Mouse (Mus musculus) forebrain, embryonic 14.5 days (tissue): ENCODE results near the gene Ndufaf2. TPM values are rescaled to one million over a fixed set of nuclear protein-coding genes. Genes with fewer than 3 reads are reported as not detected.

Source experiments
- ATAC-seq: fragments of 200-750 bp; cut with Nextera tagmentation; 2 replicates; pipeline ENCODE4 v1.8.0; 2017; ENCODE audit warnings: mild to moderate bottlenecking, moderate library complexity
- DNase-seq: peaks from one replicate; pipeline ENCODE4 v3.0.0-alpha.2; 2015; ENCODE audit warnings: low spot score
- H3K27ac ChIP-seq: fragments of 300-500 bp; sonication (generic); 2 replicates; pipeline ENCODE4 v1.5.1; 2014; ENCODE audit warnings: low read depth, mild to moderate bottlenecking, control low read depth, low read length, moderate library complexity
- H3K27me3 ChIP-seq: fragments of 300-500 bp; sonication (generic); replicated peaks from 2 replicates; pipeline ENCODE4 v1.6.1; 2014; ENCODE audit warnings: low read length, control low read depth, mixed read lengths; ENCODE audit not compliant: control insufficient read depth, insufficient read depth
- H3K36me3 ChIP-seq: fragments of 300-500 bp; sonication (generic); 2 replicates; pipeline ENCODE4 v1.6.1; 2014; ENCODE audit warnings: low read length, control low read depth; ENCODE audit not compliant: control insufficient read depth, insufficient read depth
- H3K4me1 ChIP-seq: fragments of 300-500 bp; sonication (generic); 2 replicates; pipeline ENCODE4 v1.6.1; 2014; ENCODE audit warnings: antibody characterized with exemption, low read length, control low read depth; ENCODE audit not compliant: control insufficient read depth, insufficient read depth
- H3K4me2 ChIP-seq: fragments of 300-500 bp; sonication (generic); 2 replicates; pipeline ENCODE4 v1.6.1; 2014; ENCODE audit warnings: mild to moderate bottlenecking, control low read depth, low read length
- H3K4me3 ChIP-seq: fragments of 300-500 bp; sonication (generic); 2 replicates; pipeline ENCODE4 v1.5.1; 2014; ENCODE audit warnings: low read depth, low read length, control low read depth
- H3K9ac ChIP-seq: fragments of 300-500 bp; sonication (generic); 2 replicates; pipeline ENCODE4 v1.6.1; 2014; ENCODE audit warnings: mild to moderate bottlenecking, low read length, control low read depth, moderate library complexity
- H3K9me3 ChIP-seq: fragments of 300-500 bp; sonication (generic); replicated peaks from 2 replicates; pipeline ENCODE4 v1.6.1; 2016; ENCODE audit warnings: low read length, control low read depth, mixed read lengths; ENCODE audit not compliant: control insufficient read depth
- WGBS: fragments of 180-500 bp; shearing (Covaris S2); extraction: QIAGEN DNeasy Blood & Tissue Kit; methylation state at CpG from one replicate; pipeline ENCODE4 v1.1.7; 2014; 5-methylcytosine and 5-hydroxymethylcytosine counted together
- polyA plus RNA-seq: library from polyadenylated mRNA; unstranded; fragments of >200 nt; fragmentation: Nextera tagmentation; extraction: Ambion mirVana; gene quantifications from 2 replicates; pipeline ENCODE4 v1.2.1, GENCODE M21; 2014

The Ndufaf2 gene
- polyA plus RNA-seq, 1 experiment from 2014 or later: 84.5 TPM

DNA sequence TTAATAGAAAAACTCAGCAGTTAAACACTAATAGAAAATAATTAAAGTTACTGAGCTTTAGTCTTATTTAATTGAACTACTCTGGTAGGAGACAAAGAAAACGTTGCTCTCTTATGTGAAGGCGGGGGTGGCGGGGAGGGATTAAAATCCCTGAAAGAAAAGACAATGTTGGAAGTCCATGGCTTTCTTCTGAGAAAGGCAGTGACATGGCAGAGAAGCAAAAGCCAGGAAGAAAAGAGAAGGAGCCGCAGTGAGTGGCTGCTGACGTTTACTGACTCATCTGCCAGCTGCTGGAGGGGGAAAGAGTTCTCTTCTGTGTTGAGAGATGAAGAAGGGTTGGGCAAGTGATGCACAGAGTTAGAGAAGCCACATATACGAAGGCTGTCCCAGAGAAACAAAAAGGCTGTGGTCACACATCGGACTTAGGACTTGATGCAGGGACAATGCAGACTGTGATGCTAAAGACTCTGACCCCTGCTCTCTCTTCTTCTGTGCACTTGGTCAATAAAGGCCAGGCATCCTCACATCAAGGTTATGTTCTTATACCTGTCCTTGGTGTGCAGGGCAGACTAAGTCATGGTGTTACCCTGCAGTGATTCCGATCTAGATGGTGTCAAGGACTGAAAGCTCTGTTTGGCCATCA, 97.4 kb downstream of the Ndufaf2 start:
- Histone ChIP-seq H3K36me3 (no peaks in the 10 kb centered on the region), H3K4me3 (no peak overlapping the region), H3K9ac (no peak overlapping the region), H3K4me1 (peaks cover 10% of the 10 kb centered on the region), H3K9me3 (no peaks in the 10 kb centered on the region), H3K27me3 (no peaks in the 10 kb centered on the region; the same call in 1 of the 2 replicates), H3K4me2 (no peak overlapping the region), H3K27ac (no peak overlapping the region; the same call in 1 of the 2 replicates)
- ATAC-seq (0 out of 2 replicates have a peak, but pooled peaks have one; percentile 1), DNase-seq (peak; percentile 37)
- 18% methylated on average over 8 of the region's 8 CpGs for WGBS

GRCm38 (mm10) chr13:108060286-108060885, 98.0 kb downstream of the Ndufaf2 start:
- Histone ChIP-seq H3K9ac (no peak overlapping the region), H3K9me3 (no peaks in the 10 kb centered on the region), H3K36me3 (no peaks in the 10 kb centered on the region), H3K27me3 (no peaks in the 10 kb centered on the region; the same call in 1 of the 2 replicates), H3K4me2 (no peak overlapping the region), H3K27ac (no peak overlapping the region; the same call in 1 of the 2 replicates), H3K4me1 (peaks cover 10% of the 10 kb centered on the region), H3K4me3 (no peak overlapping the region)
- DNase-seq (peak; percentile 87), ATAC-seq (peak; percentile 89)
- 3% methylated on average over 7 of the region's 7 CpGs for whole genome bisulfite sequencing

GRCm38 (mm10) chr13:108056896-108057295, 101.5 kb downstream of the Ndufaf2 start:
- DNase-seq (no peak), ATAC-seq (no peak)
- no peak overlapping the region for H3K9ac ChIP-seq
- no peak overlapping the region for H3K27ac ChIP-seq
- H3K36me3 ChIP-seq: no peaks in the 10 kb centered on the region
- H3K9me3 ChIP-seq: no peaks in the 10 kb centered on the region
- peaks cover 10% of the 10 kb centered on the region for H3K4me1 ChIP-seq
- H3K27me3 ChIP-seq: no peaks in the 10 kb centered on the region
- 93% methylated on average over 3 of the region's 3 CpGs for WGBS
- no peak overlapping the region for H3K4me3 ChIP-seq
- H3K4me2 ChIP-seq: no peak overlapping the region

GRCm38 (mm10) chr13:108047364-108047763, 111.1 kb downstream of the Ndufaf2 start:
- H3K4me1 ChIP-seq: peaks cover 12% of the 10 kb centered on the region
- no peak overlapping the region for H3K4me2 ChIP-seq
- H3K4me3 ChIP-seq: no peak overlapping the region
- WGBS: 77% methylated on average over 6 of the region's 6 CpGs
- no peaks in the 10 kb centered on the region for H3K27me3 ChIP-seq
- DNase-seq: peak; percentile 65
- no peak; the same call in 1 of the 2 replicates for ATAC-seq
- no peaks in the 10 kb centered on the region for H3K9me3 ChIP-seq
- no peak overlapping the region for H3K27ac ChIP-seq
- no peak overlapping the region for H3K9ac ChIP-seq
- H3K36me3 ChIP-seq: no peaks in the 10 kb centered on the region

- H3K4me2 ChIP-seq: no peak overlapping the region
- no peak overlapping the region for H3K27ac ChIP-seq
- H3K9ac ChIP-seq: no peak overlapping the region
- DNase-seq (no peak), ATAC-seq (no peak)
- H3K9me3 ChIP-seq: no peaks in the 10 kb centered on the region
- no peaks in the 10 kb centered on the region for H3K27me3 ChIP-seq
- peaks cover 12% of the 10 kb centered on the region for H3K4me1 ChIP-seq
- WGBS: 43% methylated on average over 6 of the region's 6 CpGs
- no peaks in the 10 kb centered on the region for H3K36me3 ChIP-seq
- no peak overlapping the region for H3K4me3 ChIP-seq
Observed at GRCm38 (mm10) chr13:108046891-108047290, 111.5 kb downstream of the Ndufaf2 start.

GRCm38 (mm10) chr13:108046071-108046470, 112.4 kb downstream of the Ndufaf2 start:
- 93% methylated on average over 3 of the region's 3 CpGs for WGBS

GRCm38 (mm10) chr13:108045646-108046045, 112.8 kb downstream of the Ndufaf2 start:
- H3K27ac ChIP-seq: no peak overlapping the region
- no peak overlapping the region for H3K4me2 ChIP-seq
- H3K9me3 ChIP-seq: no peaks in the 10 kb centered on the region
- peaks cover 15% of the 10 kb centered on the region for H3K4me1 ChIP-seq
- H3K9ac ChIP-seq: no peak overlapping the region
- DNase-seq: no peak
- ATAC-seq: no peak
- no peaks in the 10 kb centered on the region for H3K27me3 ChIP-seq
- no peak overlapping the region for H3K4me3 ChIP-seq
- WGBS: 92% methylated on average over 3 of the region's 3 CpGs
- H3K36me3 ChIP-seq: no peaks in the 10 kb centered on the region

More at GRCm38 (mm10) chr13:108046071-108046470, 112.4 kb downstream of the Ndufaf2 start:
- no peak overlapping the region for H3K4me2 ChIP-seq
- H3K36me3 ChIP-seq: no peaks in the 10 kb centered on the region
- no peak for ATAC-seq
- no peak for DNase-seq
- H3K27ac ChIP-seq: no peak overlapping the region
- peaks cover 15% of the 10 kb centered on the region for H3K4me1 ChIP-seq
- no peak overlapping the region for H3K9ac ChIP-seq
- no peaks in the 10 kb centered on the region for H3K27me3 ChIP-seq
- no peaks in the 10 kb centered on the region for H3K9me3 ChIP-seq
- H3K4me3 ChIP-seq: no peak overlapping the region

DNA sequence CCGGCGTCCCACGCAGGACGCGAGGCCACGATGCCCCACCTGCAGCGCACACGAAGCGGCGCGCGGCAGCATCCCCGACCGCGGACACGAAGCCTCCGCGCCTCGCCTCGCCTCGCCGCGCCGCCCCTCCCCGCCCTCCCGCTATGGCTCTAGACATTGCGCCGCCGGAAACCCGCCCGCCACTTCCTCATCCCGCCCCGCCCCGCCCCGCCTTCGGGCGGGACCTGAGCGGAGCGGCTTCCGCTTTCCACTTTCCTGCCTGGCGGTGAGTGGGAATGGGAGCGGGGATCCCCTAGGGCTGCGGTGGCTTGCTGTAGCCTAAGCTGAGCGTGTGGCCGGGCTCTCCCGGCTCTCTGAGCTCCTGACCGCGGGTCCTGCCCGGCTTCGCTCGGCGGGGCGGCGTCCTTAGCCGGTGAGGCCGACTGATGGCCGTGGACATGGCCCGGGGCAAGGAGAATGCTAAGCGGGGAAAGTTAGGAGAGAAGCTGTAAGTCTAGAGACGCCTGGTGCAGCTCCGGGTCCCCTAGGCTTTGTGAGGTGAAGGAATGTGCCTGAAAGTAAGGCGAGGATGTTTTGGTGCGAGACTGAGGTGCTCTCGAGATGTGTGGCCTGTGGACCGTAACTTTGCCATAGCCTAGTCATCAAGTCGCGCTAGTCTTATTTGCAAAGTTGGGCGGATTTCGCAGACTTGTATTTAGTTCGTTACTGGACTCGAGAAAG, 114.0 kb downstream of the Ndufaf2 start, which contains the start of gene Smim15:
Gene Smim15 (plus strand): TSS at position 225 of the 720 bp plus-strand sequence.
- H3K4me3 ChIP-seq: peak within 1 kb of the TSS; percentile 89
- H3K4me1 ChIP-seq: peaks cover 15% of the 10 kb centered on the region
- peak within 1 kb of the TSS; percentile 88 for H3K4me2 ChIP-seq
- DNase-seq: peak; percentile 95
- peak within 1 kb of the TSS; percentile 86 for H3K27ac ChIP-seq
- peak within 1 kb of the TSS; percentile 85 for H3K9ac ChIP-seq
- under 1% methylated on average over 71 of the region's 71 CpGs for WGBS
- peak; percentile 97 for ATAC-seq
- no peaks in the 10 kb centered on the region for H3K9me3 ChIP-seq
- H3K36me3 ChIP-seq: no peaks in the 10 kb centered on the region
- no peaks in the 10 kb centered on the region for H3K27me3 ChIP-seq
